Mouse (Mus musculus): ENCODE results near the gene Selenos.
"Not testable (repeated sequence)": the region's sequence is repeated elsewhere in the genome, so short reads cannot be mapped to it uniquely, and the experiment has no call there.

Selenos gene

DNA sequence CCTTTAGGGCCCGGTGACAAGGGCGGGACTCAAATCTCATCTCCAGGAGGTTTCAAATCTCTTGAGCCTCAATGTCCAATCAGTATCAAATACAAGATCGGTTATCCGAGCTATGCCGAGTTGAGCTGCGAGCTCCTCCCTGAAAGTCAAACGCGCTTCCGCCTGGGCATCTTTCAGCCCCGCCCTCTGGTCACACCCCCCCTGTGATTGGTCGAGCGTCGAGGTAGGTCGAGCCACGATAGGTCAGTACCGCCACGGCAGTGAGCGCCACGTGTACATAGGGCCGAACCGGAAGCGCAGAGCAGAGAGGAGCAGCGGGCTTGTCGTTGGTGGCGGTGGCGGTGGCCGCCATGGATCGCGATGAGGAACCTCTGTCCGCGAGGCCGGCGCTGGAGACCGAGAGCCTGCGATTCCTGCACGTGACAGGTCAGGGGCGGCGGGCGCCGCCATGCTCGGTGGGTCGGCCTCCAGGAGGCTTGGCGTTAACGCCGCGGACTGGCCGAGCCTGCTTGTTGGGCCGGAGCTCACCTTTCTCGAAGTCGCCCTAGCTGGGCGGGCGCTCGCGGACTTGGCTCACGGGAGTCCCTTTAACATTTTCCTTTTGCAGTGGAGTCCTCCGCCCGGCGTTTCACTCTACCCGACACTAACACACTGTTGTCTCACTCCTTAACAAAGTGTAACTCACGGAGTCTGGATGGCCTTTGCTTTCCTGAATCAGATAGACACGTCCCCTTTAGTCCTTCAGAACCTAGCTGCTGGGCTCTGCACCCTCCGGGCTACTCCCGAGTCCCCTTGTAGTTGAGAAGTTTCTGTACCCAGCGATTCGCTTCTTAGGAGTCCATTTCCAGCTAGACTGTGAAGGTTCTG, at the start of gene Selenos:
Gene Selenos, plus strand, starts transcription at position 286 of the 867 bp plus-strand sequence.
- ATAC-seq (ENCODE audit: insufficient number of reproducible peaks, low FRiP score, low TSS enrichment): peak; percentile 99

GRCm38 (mm10) chr7:66036809-66037208, 42.6 kb upstream of the Selenos start:
- ATAC-seq (ENCODE audit: insufficient number of reproducible peaks, low FRiP score, low TSS enrichment): no peak

DNA sequence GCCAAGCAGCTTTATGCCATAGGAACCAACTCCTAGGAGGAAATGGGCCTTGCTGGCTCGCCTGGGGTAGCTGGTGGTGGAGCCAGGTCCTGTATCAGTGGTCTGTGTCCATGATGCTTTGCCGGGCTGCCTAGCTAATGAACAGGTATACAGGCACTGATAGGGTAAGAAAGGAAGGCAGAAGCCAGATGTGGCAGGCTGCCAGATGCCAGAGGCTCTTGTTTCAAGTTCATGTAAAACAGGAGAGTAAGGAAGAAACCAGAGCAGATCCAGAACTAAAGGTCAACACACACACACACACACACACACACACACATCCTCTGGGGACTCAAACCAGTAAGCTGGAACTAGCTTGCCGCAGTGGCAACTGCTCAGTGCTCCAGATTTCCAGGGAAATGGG, 41.2 kb upstream of the Selenos start:
- no peak for ATAC-seq (ENCODE audit: insufficient number of reproducible peaks, low FRiP score, low TSS enrichment)

- peak; percentile 56 for ATAC-seq (ENCODE audit: insufficient number of reproducible peaks, low FRiP score, low TSS enrichment)
These were observed 40.7 kb upstream of the Selenos start for GRCm38 (mm10) chr7:66038730-66039129.

GRCm38 (mm10) chr7:66040026-66040814, 39.2 kb upstream of the Selenos start:
- ATAC-seq (ENCODE audit: insufficient number of reproducible peaks, low FRiP score, low TSS enrichment): no peak

DNA sequence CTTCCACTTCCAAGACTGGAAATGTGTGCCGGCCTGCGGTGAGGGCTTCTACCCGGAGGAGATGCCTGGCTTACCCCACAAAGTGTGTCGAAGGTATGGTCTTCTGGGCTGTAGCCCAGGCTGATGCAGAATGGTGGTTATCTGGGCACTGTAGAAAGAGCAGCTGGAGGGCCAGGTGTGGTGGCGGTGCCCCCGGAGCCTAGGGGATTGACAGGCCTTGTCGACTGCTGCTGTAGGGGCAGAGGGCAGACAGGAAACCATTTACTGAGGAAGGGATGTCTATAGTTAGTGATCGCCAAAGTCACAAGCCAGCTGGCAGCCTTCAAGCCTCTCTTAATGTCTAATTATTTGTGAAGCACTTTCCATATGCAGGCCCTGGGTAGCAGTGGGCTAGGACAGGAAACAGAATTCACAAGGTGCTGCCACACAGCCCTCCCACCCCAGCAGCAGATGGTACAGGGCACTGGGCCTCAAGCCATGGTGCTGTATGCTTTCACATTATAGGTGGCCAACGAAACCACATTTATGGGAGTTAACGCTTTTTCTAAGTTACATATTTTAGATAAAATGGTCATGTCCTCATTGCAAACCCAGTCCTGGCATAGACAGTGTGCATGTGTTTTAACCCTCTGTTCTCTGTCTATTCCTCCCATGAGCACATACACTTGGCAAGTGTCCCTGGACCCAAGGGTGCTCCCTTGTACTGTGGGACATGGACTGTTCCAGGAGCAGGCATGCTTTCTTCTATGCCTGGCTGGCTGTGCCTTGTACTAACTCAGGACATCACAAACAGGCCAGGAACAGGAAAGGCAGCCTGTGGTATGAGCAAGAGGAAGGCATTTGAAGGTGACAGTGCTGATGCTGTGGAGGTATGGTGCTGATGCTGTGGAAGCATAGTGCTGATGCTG, 35.6 kb upstream of the Selenos start, which contains the start of gene Gm45213:
Gene Gm45213, plus strand, starts transcription at position 51 of the 908 bp plus-strand sequence.
- ATAC-seq (ENCODE audit: insufficient number of reproducible peaks, low FRiP score, low TSS enrichment): peak; percentile 69

- ATAC-seq (ENCODE audit: insufficient number of reproducible peaks, low FRiP score, low TSS enrichment): no peak
These were observed 34.8 kb upstream of the Selenos start for GRCm38 (mm10) chr7:66044617-66045016.

- no peak for ATAC-seq (ENCODE audit: insufficient number of reproducible peaks, low FRiP score, low TSS enrichment)
These were observed 32.2 kb upstream of the Selenos start for GRCm38 (mm10) chr7:66046921-66047918.

- ATAC-seq (ENCODE audit: insufficient number of reproducible peaks, low FRiP score, low TSS enrichment): no peak
These were observed 31.5 kb upstream of the Selenos start for GRCm38 (mm10) chr7:66047975-66048374.

- ATAC-seq (ENCODE audit: insufficient number of reproducible peaks, low FRiP score, low TSS enrichment): no peak
These were observed 30.8 kb upstream of the Selenos start for GRCm38 (mm10) chr7:66048446-66049230.

GRCm38 (mm10) chr7:66053946-66054483, 25.4 kb upstream of the Selenos start:
- ATAC-seq (ENCODE audit: insufficient number of reproducible peaks, low FRiP score, low TSS enrichment): no peak

- not testable (repeated sequence) for ATAC-seq (ENCODE audit: insufficient number of reproducible peaks, low FRiP score, low TSS enrichment)
These were observed 24.1 kb upstream of the Selenos start for GRCm38 (mm10) chr7:66055356-66055755.

GRCm38 (mm10) chr7:66058703-66059102, 20.7 kb upstream of the Selenos start, which contains the start of gene Snrpa1:
TSS of gene Snrpa1 (plus strand) at chr7:66059003.
- ATAC-seq (ENCODE audit: insufficient number of reproducible peaks, low FRiP score, low TSS enrichment): no peak

DNA sequence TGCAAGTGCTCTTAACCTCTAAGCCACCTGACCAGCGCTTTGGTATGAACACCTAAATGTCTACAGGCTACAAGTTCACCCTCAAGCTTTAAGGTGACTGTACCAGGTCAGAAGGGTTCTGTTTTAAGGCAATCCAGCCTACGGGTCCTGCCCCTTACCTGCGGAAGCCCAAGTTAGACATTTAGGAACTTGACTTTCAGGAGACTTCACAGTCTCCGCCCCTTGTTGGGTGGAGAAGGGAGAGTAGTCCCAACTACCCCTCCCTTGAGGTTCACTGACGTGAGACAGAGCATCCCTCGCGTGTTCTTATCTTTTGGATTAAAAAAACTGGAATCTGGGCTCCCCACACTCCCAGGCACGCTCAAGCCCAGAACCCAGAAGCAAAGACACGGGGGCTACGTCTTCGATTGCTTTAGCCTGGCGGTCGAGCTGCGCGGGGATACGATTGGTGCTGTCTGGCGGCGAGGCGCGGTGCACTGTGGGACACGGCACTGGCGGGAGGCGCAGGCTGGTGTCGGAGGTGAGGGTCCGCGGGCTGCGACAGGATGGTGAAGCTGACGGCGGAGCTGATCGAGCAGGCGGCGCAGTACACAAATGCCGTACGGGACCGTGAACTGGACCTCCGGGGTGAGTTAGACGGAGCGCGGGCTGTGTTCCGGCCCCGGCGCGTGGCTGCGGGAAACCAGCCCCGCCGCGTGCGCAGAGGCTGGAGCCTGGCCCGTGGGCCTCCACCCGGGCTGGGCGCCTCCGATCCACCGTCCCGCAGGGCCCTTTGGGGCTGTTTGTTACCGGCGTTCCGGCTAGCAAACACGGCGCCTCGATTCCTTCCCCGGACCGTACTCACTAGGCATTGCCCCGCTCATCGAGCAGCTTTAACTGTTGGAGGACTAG, 19.1 kb upstream of the Selenos start:
- ATAC-seq (ENCODE audit: insufficient number of reproducible peaks, low FRiP score, low TSS enrichment): peak; percentile 91

- no peak for ATAC-seq (ENCODE audit: insufficient number of reproducible peaks, low FRiP score, low TSS enrichment)
These were observed 18.4 kb upstream of the Selenos start for GRCm38 (mm10) chr7:66061057-66061456.

GRCm38 (mm10) chr7:66076411-66076810, 3.0 kb upstream of the Selenos start:
- no peak for ATAC-seq (ENCODE audit: insufficient number of reproducible peaks, low FRiP score, low TSS enrichment)

DNA sequence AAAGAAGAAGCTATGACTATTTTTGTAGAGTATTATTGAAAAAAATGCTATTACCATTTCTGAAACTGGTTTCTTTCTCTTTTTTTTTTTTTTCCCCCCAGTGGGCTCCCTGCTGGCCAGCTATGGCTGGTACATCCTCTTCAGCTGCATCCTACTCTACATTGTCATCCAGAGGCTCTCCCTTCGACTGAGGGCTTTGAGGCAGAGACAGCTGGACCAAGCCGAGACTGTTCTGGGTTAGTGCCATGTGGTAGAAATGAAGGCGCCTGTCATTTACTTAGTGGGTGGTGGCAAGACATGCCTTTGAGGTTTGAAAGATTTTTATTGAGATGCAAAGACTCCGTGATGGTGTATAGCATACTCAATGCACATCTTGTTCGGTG, 773 bp downstream of the Selenos start:
- no peak for ATAC-seq (ENCODE audit: insufficient number of reproducible peaks, low FRiP score, low TSS enrichment)
